Mouse (Mus musculus): ENCODE results near the gene Atcay. TPM values are rescaled to one million over a fixed set of nuclear protein-coding genes. Genes with fewer than 3 reads are reported as not detected.

Gene Atcay
- total and polyA plus RNA-seq, 3 experiments: 0.19 to 0.33 TPM; not detected in 1

DNA sequence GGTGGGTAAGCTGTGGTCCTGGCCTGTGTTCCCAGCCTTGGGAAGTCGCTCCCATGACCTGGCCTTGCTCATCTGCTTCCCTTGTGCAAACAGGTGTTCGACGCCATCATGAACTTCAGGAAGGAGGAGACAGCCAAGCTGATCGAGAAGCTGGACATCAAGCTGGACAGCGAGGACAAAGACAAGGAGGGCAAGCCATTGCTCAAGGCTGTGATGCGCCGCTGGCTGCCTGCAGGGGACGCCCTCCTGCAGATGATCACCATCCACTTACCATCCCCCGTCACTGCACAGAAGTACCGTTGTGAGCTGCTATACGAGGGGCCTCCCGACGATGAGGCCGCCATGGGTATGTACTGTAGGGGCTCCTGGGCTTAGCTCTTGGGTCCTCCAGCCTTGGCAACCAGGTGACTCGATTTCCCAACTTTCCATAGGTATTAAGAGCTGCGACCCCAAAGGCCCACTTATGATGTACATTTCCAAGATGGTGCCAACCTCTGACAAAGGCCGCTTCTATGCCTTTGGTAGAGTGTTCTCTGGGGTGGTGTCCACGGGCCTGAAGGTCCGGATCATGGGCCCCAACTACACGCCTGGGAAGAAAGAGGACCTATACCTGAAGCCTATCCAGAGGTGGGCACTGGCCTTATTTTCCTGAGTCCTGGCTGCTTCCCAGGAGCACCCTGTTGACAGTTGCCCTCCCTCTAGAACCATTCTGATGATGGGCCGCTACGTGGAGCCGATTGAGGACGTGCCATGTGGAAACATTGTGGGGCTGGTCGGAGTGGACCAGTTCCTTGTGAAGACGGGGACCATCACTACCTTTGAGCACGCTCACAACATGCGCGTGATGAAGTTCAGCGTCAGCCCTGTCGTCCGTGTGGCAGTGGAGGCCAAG lies 50.9 kb downstream of the Atcay start:
- H3K9ac ChIP-seq (ENCODE audit: control insufficient read depth, low read depth, low read length, poor library complexity, severe bottlenecking): peak overlapping the region; percentile 94
- peaks cover 44% of the 10 kb centered on the region for H3K79me2 ChIP-seq (ENCODE audit: control insufficient read depth, insufficient read depth, low read length, poor library complexity)
- peak; percentile 39 for DNase-seq (ENCODE audit: low read depth, low spot score)
- H3K27me3 ChIP-seq (ENCODE audit: control insufficient read depth in 1 of 2, insufficient read depth in 2 of 2, low read length in 2 of 2): no peaks in the 10 kb centered on the region
- TF ChIP-seq MAX (IDR thresholded peaks at IDR 0.05; ENCODE audit: low read length) (no peak), POLR2AphosphoS5 (IDR thresholded peaks at IDR 0.05; ENCODE audit: borderline replicate concordance, low read depth, low read length) (0 out of 2 replicates have a peak, but pooled peaks have one; percentile 24), E2F4 (IDR thresholded peaks at IDR 0.05; ENCODE audit: borderline replicate concordance, low read depth, low read length) (no peak), EP300 (IDR thresholded peaks at IDR 0.05; ENCODE audit: low read depth in 1 of 2, low read length in 2 of 2) (no peak), NELFE (IDR thresholded peaks at IDR 0.05; ENCODE audit: low read depth, low read length) (no peak), POLR2A (IDR thresholded peaks at IDR 0.05; ENCODE audit: control insufficient read depth in 1 of 2, insufficient read depth in 1 of 2, low read depth in 1 of 2, low read length in 2 of 2, poor library complexity in 1 of 2) (peak in 1 of 2 experiments; percentile 26; a peak in 2 of 4 replicates), USF1 (IDR thresholded peaks at IDR 0.05; ENCODE audit: low read depth, low read length) (no peak), CTCF (IDR thresholded peaks at IDR 0.05 in 2 of 3, conservative IDR thresholded peaks at IDR 0.05 in 1 of 3; ENCODE audit: control insufficient read depth in 1 of 3, insufficient read depth in 1 of 3, low read depth in 2 of 3, low read length in 3 of 3, poor library complexity in 1 of 3, severe bottlenecking in 1 of 3) (peak; percentile 18 to 43 (median 36); a peak in 5 of 6 replicates), TAL1 (IDR thresholded peaks at IDR 0.05; ENCODE audit: low read length) (no peak), HCFC1 (IDR thresholded peaks at IDR 0.05; ENCODE audit: low read depth, low read length) (no peak), MEF2A (IDR thresholded peaks at IDR 0.05; ENCODE audit: extremely low read depth, insufficient replicate concordance, low read depth, low read length, poor library complexity, severe bottlenecking) (no peak), ZMIZ1 (IDR thresholded peaks at IDR 0.05; ENCODE audit: low read depth, low read length) (no peak), MAZ (IDR thresholded peaks at IDR 0.05; ENCODE audit: low read depth, low read length) (no peak), CHD1 (IDR thresholded peaks at IDR 0.05; ENCODE audit: low read depth, low read length) (no peak), KAT2A (conservative IDR thresholded peaks at IDR 0.05; ENCODE audit: low read depth, low read length) (no peak), UBTF (IDR thresholded peaks at IDR 0.05; ENCODE audit: borderline replicate concordance, insufficient read depth, low read depth, low read length) (no peak)
- H3K4me3 ChIP-seq (ENCODE audit: control insufficient read depth in 1 of 2, insufficient read depth in 1 of 2, low read depth in 2 of 2, low read length in 2 of 2): peak overlapping the region in 1 of 2 experiments; percentile 80; a peak in 2 of 4 replicates
- H3K4me1 ChIP-seq (ENCODE audit: control insufficient read depth in 1 of 2, insufficient read depth in 2 of 2, low read length in 2 of 2): peaks cover 0 to 20% of the 10 kb centered on the region in 2 experiments; a peak in 3 of 4 replicates
- no peaks in the 10 kb centered on the region for H3K9me3 ChIP-seq (replicated peaks; ENCODE audit: insufficient read depth, low read length)
- H3K27ac ChIP-seq (ENCODE audit: control insufficient read depth, low read depth, low read length): peak overlapping the region; percentile 84
- H3K36me3 ChIP-seq (ENCODE audit: control insufficient read depth in 1 of 2, insufficient read depth in 2 of 2, low read length in 2 of 2): peaks cover 6 to 10% of the 10 kb centered on the region in 2 experiments

DNA sequence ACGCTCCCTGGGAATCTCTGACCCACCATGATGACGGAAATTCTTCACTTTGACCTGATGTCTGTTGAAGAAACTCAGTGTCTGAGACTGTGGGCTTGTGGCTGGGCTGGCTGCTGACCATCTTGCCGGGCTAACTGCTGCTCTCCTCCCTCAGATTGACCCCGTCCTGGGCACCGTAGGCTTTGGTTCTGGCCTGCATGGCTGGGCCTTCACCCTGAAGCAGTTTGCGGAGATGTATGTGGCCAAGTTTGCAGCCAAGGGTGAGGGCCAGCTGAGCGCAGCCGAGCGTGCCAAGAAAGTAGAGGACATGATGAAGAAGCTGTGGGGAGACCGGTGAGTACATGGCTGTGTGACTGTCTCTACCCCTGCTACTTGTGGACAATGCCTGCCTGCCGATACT lies 51.7 kb downstream of the Atcay start:
- no peaks in the 10 kb centered on the region for H3K27me3 ChIP-seq (ENCODE audit: control insufficient read depth in 1 of 2, insufficient read depth in 2 of 2, low read length in 2 of 2)
- peak overlapping the region; percentile 94 for H3K9ac ChIP-seq (ENCODE audit: control insufficient read depth, low read depth, low read length, poor library complexity, severe bottlenecking)
- H3K9me3 ChIP-seq (replicated peaks; ENCODE audit: insufficient read depth, low read length): no peaks in the 10 kb centered on the region
- peaks cover 42% of the 10 kb centered on the region for H3K79me2 ChIP-seq (ENCODE audit: control insufficient read depth, insufficient read depth, low read length, poor library complexity)
- H3K27ac ChIP-seq (ENCODE audit: control insufficient read depth, low read depth, low read length): peak overlapping the region; percentile 84
- H3K4me3 ChIP-seq (ENCODE audit: control insufficient read depth in 1 of 2, insufficient read depth in 1 of 2, low read depth in 2 of 2, low read length in 2 of 2): peak overlapping the region in 1 of 2 experiments; percentile 80; a peak in 3 of 4 replicates
- peak; percentile 17 for DNase-seq (ENCODE audit: low read depth, low spot score)
- no peak for TF ChIP-seq ETS1 (IDR thresholded peaks at IDR 0.05; ENCODE audit: low read depth, low read length)
- no peak for TF ChIP-seq SIN3A (IDR thresholded peaks at IDR 0.05; ENCODE audit: low read length)
- peaks cover 6 to 12% of the 10 kb centered on the region in 2 experiments for H3K36me3 ChIP-seq (ENCODE audit: control insufficient read depth in 1 of 2, insufficient read depth in 2 of 2, low read length in 2 of 2)
- peaks cover 0 to 24% of the 10 kb centered on the region in 2 experiments; a peak in 3 of 4 replicates for H3K4me1 ChIP-seq (ENCODE audit: control insufficient read depth in 1 of 2, insufficient read depth in 2 of 2, low read length in 2 of 2)

All from MEL (cell line).